Mouse (Mus musculus) hindbrain, embryonic 13.5 days (tissue): Measurements from ENCODE around the gene Ift46. TPM values are rescaled to one million over a fixed set of nuclear protein-coding genes. Genes with fewer than 3 reads are reported as not detected.
"Not testable (repeated sequence)": the region's sequence is repeated elsewhere in the genome, so short reads cannot be mapped to it uniquely, and the experiment has no call there.

Experiments
- ATAC-seq: fragments of 200-750 bp; cut with Nextera tagmentation; 2 replicates; pipeline ENCODE4 v1.8.0; 2017; ENCODE audit warnings: moderate TSS enrichment; ENCODE audit not compliant: low FRiP score
- H3K27ac ChIP-seq: fragments of 300-500 bp; sonication (generic); 2 replicates; pipeline ENCODE4 v1.5.1; 2015; ENCODE audit warnings: inconsistent platforms, mild to moderate bottlenecking, moderate library complexity
- H3K27me3 ChIP-seq: fragments of 300-500 bp; sonication (generic); 2 replicates; pipeline ENCODE4 v1.6.1; 2015; ENCODE audit warnings: mild to moderate bottlenecking, inconsistent platforms
- H3K36me3 ChIP-seq: fragments of 300-500 bp; sonication (generic); 2 replicates; pipeline ENCODE4 v1.6.1; 2015; ENCODE audit warnings: mild to moderate bottlenecking, inconsistent platforms
- H3K4me1 ChIP-seq: fragments of 300-500 bp; sonication (generic); replicated peaks from 2 replicates; pipeline ENCODE4 v1.6.1; 2015; ENCODE audit warnings: inconsistent platforms
- H3K4me2 ChIP-seq: fragments of 300-500 bp; sonication (generic); 2 replicates; pipeline ENCODE4 v1.6.1; 2015; ENCODE audit warnings: inconsistent platforms, mild to moderate bottlenecking, moderate library complexity
- H3K4me3 ChIP-seq: fragments of 300-500 bp; sonication (generic); 2 replicates; pipeline ENCODE4 v1.5.1; 2015; ENCODE audit warnings: mild to moderate bottlenecking, inconsistent platforms
- H3K9ac ChIP-seq: fragments of 300-500 bp; sonication (generic); 2 replicates; pipeline ENCODE4 v1.6.1; 2015; ENCODE audit warnings: mild to moderate bottlenecking, inconsistent platforms
- H3K9me3 ChIP-seq: fragments of 300-500 bp; sonication (generic); 2 replicates; pipeline ENCODE4 v1.6.1; 2016; ENCODE audit warnings: inconsistent platforms
- WGBS: fragments of 180-500 bp; shearing (Covaris S2); methylation state at CpG from one replicate; pipeline ENCODE4 v1.1.7; 2015; 5-methylcytosine and 5-hydroxymethylcytosine counted together
- polyA plus RNA-seq: library from polyadenylated mRNA; unstranded; fragments of >200 nt; fragmentation: Nextera tagmentation; extraction: Ambion mirVana; gene quantifications from 2 replicates; pipeline ENCODE4 v1.2.1, GENCODE M21; 2015

The Ift46 gene
- polyA plus RNA-seq, 1 experiment from 2014 or later, result 163 TPM

GRCm38 (mm10) chr9:44745371-44745770 is 22.3 kb upstream of the Ift46 start:
- H3K27ac ChIP-seq, result no peak overlapping the region
- H3K4me3 ChIP-seq, result no peak overlapping the region
- 92% methylated on average over 7 of the region's 7 CpGs for WGBS
- H3K9ac ChIP-seq, result no peak overlapping the region
- H3K4me1 ChIP-seq, result no peaks in the 10 kb centered on the region
- no peak overlapping the region for H3K4me2 ChIP-seq
- H3K9me3 ChIP-seq, result no peaks in the 10 kb centered on the region
- peaks cover 82% of the 10 kb centered on the region for H3K36me3 ChIP-seq
- no peaks in the 10 kb centered on the region for H3K27me3 ChIP-seq
- ATAC-seq, result no peak

DNA sequence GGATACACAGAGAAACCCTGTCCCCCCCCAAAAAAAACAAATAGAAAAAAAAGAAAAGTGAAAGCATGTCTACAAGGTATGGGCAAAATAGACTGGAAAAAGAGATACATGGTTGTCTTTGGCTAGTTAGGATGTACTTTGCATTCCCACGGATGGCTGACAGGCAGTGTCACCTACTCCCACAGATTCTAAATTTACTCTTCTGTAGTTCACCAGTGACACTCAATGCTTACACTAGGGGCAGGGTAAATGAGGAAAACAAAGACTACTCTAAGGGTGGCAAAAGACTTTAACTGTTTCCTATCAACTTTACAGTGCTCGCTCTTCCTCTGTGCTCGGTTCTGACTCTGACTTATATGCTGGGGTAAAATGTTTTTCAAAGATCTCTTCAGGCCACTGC is 21.0 kb upstream of the Ift46 start:
- H3K4me2 ChIP-seq, result no peak overlapping the region
- no peak for ATAC-seq
- H3K9me3 ChIP-seq, result no peaks in the 10 kb centered on the region
- no peak overlapping the region for H3K27ac ChIP-seq
- H3K27me3 ChIP-seq, result no peaks in the 10 kb centered on the region
- H3K9ac ChIP-seq, result no peak overlapping the region
- no peaks in the 10 kb centered on the region for H3K4me1 ChIP-seq
- H3K4me3 ChIP-seq, result no peak overlapping the region
- peaks cover 88% of the 10 kb centered on the region for H3K36me3 ChIP-seq
- WGBS, result 95% methylated on average over 3 of the region's 3 CpGs

- ATAC-seq, result no peak
- Histone ChIP-seq H3K9ac (no peak overlapping the region), H3K36me3 (peaks cover 92% of the 10 kb centered on the region), H3K4me2 (no peak overlapping the region), H3K27me3 (no peaks in the 10 kb centered on the region), H3K4me3 (no peak overlapping the region), H3K4me1 (no peaks in the 10 kb centered on the region), H3K9me3 (no peaks in the 10 kb centered on the region), H3K27ac (no peak overlapping the region)
- WGBS, result 96% methylated on average over 3 of the region's 3 CpGs
Observed at GRCm38 (mm10) chr9:44747341-44747740, 20.4 kb upstream of the Ift46 start.

DNA sequence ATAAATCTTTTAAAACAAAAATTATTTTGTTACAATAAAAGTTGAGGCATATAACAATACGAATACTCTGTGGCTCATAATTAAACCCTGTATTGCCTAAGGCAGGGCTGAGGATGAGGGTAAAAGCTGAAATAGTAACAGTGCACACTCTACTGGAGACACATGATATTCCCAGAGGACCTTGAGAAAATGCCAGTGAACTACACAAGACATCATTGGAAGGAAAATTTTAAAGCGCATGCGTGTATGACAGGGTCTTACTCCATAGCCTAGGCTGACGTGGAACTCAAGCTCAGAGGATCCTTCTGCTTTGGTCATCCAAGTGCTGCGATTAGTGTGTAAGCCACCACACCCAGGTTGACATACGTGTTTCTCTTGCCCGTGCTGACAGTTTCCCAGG is 19.2 kb upstream of the Ift46 start:
- Histone ChIP-seq H3K4me1 (no peaks in the 10 kb centered on the region), H3K4me2 (no peak overlapping the region), H3K9me3 (no peaks in the 10 kb centered on the region), H3K9ac (no peak overlapping the region), H3K27ac (no peak overlapping the region), H3K36me3 (peaks cover 87% of the 10 kb centered on the region), H3K27me3 (no peaks in the 10 kb centered on the region), H3K4me3 (no peak overlapping the region)
- WGBS, result 91% methylated on average over 7 of the region's 7 CpGs
- no peak for ATAC-seq

- H3K4me1 ChIP-seq, result peaks cover 22% of the 10 kb centered on the region
- WGBS, result 87% methylated on average over 2 of the region's 2 CpGs
- H3K27me3 ChIP-seq, result no peaks in the 10 kb centered on the region
- peaks cover 24% of the 10 kb centered on the region for H3K36me3 ChIP-seq
- ATAC-seq, result no peak
- no peak overlapping the region for H3K4me2 ChIP-seq
- H3K4me3 ChIP-seq, result no peak overlapping the region
- no peak overlapping the region for H3K27ac ChIP-seq
- no peak overlapping the region for H3K9ac ChIP-seq
- no peaks in the 10 kb centered on the region for H3K9me3 ChIP-seq
Observed at GRCm38 (mm10) chr9:44760873-44761272, 6.8 kb upstream of the Ift46 start.

DNA sequence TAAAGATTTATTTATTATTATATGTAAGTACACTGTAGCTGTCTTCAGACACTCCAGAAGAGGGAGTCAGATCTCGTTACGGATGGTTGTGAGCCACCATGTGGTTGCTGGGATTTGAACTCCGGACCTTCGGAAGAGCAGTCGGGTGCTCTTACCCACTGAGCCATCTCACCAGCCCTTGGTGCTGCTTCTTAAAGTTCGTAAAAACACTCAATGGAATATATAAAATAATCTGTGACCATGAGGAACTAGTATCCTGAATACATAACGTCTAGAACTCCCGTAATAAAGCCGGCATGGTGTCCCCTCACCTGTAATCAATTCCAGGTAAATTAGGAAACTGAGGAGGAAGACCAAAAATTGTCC is 304 bp downstream of the Ift46 start:
- not testable (repeated sequence) for H3K36me3 ChIP-seq

DNA sequence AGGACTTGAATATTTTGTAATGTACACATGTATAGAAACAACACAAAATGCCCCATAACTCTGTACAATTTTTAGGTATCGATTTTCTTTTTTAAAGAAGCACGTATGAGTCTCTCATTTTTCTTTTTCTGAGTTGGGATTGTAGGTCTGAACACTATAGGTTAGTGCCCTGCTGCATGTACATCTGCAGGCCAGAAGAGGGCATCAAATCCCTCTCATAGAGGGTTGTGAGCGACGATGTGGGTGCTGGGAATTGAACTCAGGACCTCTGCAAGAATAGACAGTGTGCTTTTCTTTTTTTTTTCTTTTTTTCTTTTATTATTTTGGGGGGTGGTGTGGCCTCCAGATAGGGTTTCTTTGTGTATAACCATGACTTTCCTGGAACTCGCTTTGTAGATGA is 3.7 kb downstream of the Ift46 start:
- Histone ChIP-seq H3K4me1 (peaks cover 20% of the 10 kb centered on the region), H3K4me2 (no peak overlapping the region), H3K27me3 (no peaks in the 10 kb centered on the region), H3K9ac (no peak overlapping the region), H3K4me3 (no peak overlapping the region), H3K36me3 (peaks cover 16% of the 10 kb centered on the region), H3K9me3 (no peaks in the 10 kb centered on the region), H3K27ac (no peak overlapping the region)
- 88% methylated on average over 5 of the region's 5 CpGs for WGBS
- no peak for ATAC-seq

More for the DNA sequence above, 304 bp downstream of the Ift46 start:
- H3K27me3 ChIP-seq, H3K9ac ChIP-seq, ATAC-seq, H3K9me3 ChIP-seq: not testable (repeated sequence)
- H3K4me3 ChIP-seq, result peak overlapping the region; percentile 97
- peak overlapping the region; percentile 71 for H3K27ac ChIP-seq
- WGBS, result 39% methylated on average over 8 of the region's 9 CpGs
- H3K4me1 ChIP-seq, result peaks cover 25% of the 10 kb centered on the region
- H3K4me2 ChIP-seq, result 0 out of 2 replicates have a peak overlapping the region, but pooled peaks have one; percentile 21

DNA sequence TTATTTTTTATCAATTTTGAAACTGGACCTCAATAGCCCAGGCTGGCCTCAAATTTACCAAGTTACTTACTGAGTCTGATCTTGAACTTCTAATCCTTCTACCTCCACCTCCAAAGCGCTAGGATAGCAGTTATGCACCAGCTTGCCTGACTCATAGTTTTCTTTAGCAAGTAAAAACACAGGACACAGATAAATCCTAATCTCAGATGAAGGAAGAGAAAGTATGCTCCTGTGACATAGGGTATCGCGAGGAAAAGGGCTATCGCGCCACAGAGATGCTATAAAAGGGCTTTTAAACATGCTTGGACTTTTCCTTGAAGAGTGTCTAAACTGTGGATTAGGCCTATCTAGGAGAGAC is 4.7 kb downstream of the Ift46 start:
- 28% methylated on average over 5 of the region's 5 CpGs for WGBS
- ATAC-seq, result no peak
- Histone ChIP-seq H3K4me1 (peaks cover 14% of the 10 kb centered on the region), H3K27me3 (no peaks in the 10 kb centered on the region), H3K4me3 (no peak overlapping the region), H3K9me3 (no peaks in the 10 kb centered on the region), H3K36me3 (peaks cover 19% of the 10 kb centered on the region), H3K27ac (peak overlapping the region; percentile 50; the same call in 1 of the 2 replicates), H3K4me2 (no peak overlapping the region), H3K9ac (no peak overlapping the region)

DNA sequence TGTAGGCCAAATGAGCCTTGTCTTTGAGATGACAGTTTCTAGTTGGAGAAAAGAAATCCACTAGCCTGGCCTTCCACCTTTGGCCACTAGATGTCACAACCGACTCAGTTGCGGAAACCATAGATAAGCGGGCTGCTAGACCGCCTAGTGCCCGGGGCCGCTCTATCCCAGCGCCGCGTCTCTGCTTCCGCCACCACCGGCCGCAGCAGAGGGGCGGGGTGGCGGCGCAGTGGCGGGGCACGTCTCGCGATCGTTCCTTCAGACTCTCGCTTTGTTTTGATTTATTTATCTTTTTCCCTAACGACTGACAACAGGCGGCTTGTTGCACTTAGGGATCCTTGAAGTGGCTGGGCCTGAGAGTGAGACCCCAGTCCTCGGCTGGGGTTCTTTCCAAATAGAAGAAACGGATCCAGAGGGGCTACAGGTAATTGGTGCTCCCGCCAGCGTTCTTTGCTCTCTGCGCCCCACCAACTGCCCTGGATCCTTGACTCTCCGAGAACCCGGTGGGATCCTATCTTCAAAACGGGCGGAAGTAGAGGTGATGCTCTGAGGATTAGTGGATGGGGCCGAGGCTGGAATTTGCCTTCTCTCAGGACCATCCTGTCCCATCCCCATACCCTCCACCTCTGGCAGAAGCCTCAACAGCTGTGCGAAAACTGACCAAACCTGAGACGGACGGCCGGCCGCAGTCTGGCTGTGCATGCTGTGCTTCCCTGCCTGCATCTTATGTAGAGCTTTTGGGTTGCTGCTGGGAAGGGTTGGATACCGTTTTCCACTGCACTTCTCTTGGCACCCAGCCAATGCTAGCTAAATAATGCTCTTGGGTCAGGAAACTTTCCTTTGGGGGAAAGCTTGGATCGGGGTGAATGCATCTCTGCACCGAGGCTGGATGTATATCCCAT is 5.3 kb downstream of the Ift46 start:
- H3K36me3 ChIP-seq, result peaks cover 19% of the 10 kb centered on the region
- peak overlapping the region; percentile 76 for H3K4me2 ChIP-seq
- peak overlapping the region; percentile 60 for H3K4me3 ChIP-seq
- H3K4me1 ChIP-seq, result peaks cover 14% of the 10 kb centered on the region
- ATAC-seq, result peak; percentile 99
- H3K9ac ChIP-seq, result peak overlapping the region; percentile 83
- no peaks in the 10 kb centered on the region for H3K9me3 ChIP-seq
- under 1% methylated on average over 41 of the region's 41 CpGs for WGBS
- peak overlapping the region; percentile 87 for H3K27ac ChIP-seq
- H3K27me3 ChIP-seq, result no peaks in the 10 kb centered on the region

- Histone ChIP-seq H3K4me2 (no peak overlapping the region), H3K4me1 (peaks cover under 1% of the 10 kb centered on the region; the same call in 1 of the 2 replicates), H3K27me3 (peaks cover 4% of the 10 kb centered on the region), H3K27ac (no peak overlapping the region), H3K9ac (no peak overlapping the region), H3K9me3 (no peaks in the 10 kb centered on the region), H3K4me3 (no peak overlapping the region), H3K36me3 (peaks cover 50% of the 10 kb centered on the region)
- ATAC-seq, result no peak
- 75% methylated on average over 9 of the region's 9 CpGs for WGBS
Observed at GRCm38 (mm10) chr9:44792842-44793241, 25.1 kb downstream of the Ift46 start.

DNA sequence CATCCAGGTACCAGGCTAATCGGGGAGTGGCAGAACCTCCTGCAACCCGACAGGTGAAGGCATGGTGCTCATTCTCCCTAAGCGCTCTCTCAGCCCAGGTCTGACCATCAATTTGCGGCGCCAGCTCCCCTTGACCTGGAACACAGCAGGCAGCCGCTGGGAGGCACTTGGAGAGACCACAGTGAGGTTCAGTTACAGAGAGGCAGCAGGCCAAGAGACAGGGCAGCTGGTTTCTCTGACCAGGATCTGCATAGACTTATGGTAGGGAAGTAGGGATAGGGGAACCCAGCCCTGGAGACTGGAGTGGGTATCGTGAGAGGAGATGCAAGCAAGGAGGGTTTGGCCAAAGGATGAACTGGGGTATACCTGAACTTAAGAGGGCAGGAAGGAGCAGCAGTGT is 30.6 kb downstream of the Ift46 start:
- Histone ChIP-seq H3K9me3 (no peaks in the 10 kb centered on the region), H3K4me2 (peak overlapping the region; percentile 96), H3K27me3 (peaks cover 16% of the 10 kb centered on the region), H3K36me3 (no peaks in the 10 kb centered on the region; the same call in 1 of the 2 replicates), H3K4me3 (peak overlapping the region; percentile 61), H3K9ac (peak overlapping the region; percentile 84), H3K4me1 (peaks cover 25% of the 10 kb centered on the region), H3K27ac (no peak overlapping the region)
- 49% methylated on average over 7 of the region's 7 CpGs for WGBS
- no peak for ATAC-seq

DNA sequence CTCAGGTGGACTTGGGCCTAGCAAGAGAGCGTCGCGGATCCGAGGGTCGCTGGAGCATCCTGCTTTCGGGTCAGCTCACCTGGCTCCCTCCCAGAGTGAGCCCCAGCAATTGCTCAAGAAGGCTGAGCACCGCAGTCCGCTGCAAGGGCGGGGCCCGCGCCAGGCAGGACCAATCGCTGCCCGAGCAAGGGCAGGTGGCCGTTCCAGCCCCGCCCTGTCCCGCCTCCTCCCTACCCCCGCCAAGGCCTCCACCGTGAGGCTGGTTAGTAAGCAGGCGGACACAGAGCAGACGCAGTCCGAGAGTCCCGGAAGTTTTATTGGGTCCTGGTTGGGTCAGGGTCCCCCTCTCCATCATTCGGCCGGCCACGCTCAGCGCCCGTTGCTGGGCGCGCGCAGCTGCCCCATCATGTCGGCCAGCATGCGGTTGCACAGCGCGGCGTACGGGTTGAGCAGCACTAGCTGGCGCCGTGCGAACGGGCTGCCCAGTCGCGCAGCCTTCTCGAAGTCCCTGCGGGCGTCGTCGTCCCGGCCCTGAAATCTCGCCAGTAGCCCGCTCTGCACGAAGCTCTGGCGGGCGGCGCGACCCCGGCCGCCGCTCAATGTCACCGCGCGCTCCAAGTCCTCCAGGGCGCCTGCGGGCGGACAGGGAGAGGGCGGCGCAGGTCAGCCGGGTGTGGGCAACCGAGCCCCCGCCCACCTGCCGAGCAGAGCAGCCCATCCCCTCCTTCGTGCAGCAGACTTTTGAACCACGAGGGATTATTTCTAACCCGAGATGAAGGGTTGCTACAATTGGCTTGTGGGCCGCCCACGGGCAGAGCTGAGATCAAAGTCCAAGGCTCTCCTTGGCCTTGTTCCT is 31.6 kb downstream of the Ift46 start, which contains the start of gene Tmem25:
Gene Tmem25, minus strand, starts transcription at position 206 of the 856 bp plus-strand sequence.
- Histone ChIP-seq H3K9ac (peak within 1 kb of the TSS; percentile 84), H3K27ac (peak within 1 kb of the TSS; percentile 83), H3K4me1 (peaks cover 25% of the 10 kb centered on the region), H3K36me3 (no peaks in the 10 kb centered on the region; the same call in 1 of the 2 replicates), H3K9me3 (no peaks in the 10 kb centered on the region), H3K4me3 (peak within 1 kb of the TSS; percentile 61), H3K27me3 (peaks cover 16% of the 10 kb centered on the region), H3K4me2 (peak within 1 kb of the TSS; percentile 96)
- ATAC-seq, result peak; percentile 97
- under 1% methylated on average over 75 of the region's 75 CpGs for WGBS
